Mouse (Mus musculus) hindbrain, embryonic 11.5 days (tissue): Measurements from ENCODE around the gene Gpr82. TPM values are rescaled to one million over a fixed set of nuclear protein-coding genes. Genes with fewer than 3 reads are reported as not detected.

Experiments
- polyA plus RNA-seq: library from polyadenylated mRNA; unstranded; fragments of >200 nt; fragmentation: Nextera tagmentation; extraction: Ambion mirVana; gene quantifications from 2 replicates; pipeline ENCODE4 v1.2.1, GENCODE M21; 2014

The Gpr82 gene
- polyA plus RNA-seq, 1 experiment from 2014 or later: 0.57 TPM

Other genes with a start within 250 kb of the Gpr82 start
- 0.03 TPM in 1 of 2 replicates, not detected in the other for gene Nyx, start 195.3 kb upstream of the Gpr82 start, polyA plus RNA-seq
- 2.9 and 3.4 TPM in 2 replicates for gene Gpr34, start 29.3 kb upstream of the Gpr82 start, polyA plus RNA-seq
- gene Cask, start 190.0 kb downstream of the Gpr82 start, polyA plus RNA-seq: 22.1 and 29.6 TPM in 2 replicates